Mouse (Mus musculus): ENCODE results near the gene Mfng.

- TF ChIP-seq POLR2A (IDR thresholded peaks at IDR 0.05; ENCODE audit: low read depth, low read length) (no peak), JUND (conservative IDR thresholded peaks at IDR 0.05; ENCODE audit: low read depth, low read length) (no peak), CTCF (conservative IDR thresholded peaks at IDR 0.05 in 1 of 2, IDR thresholded peaks at IDR 0.05 in 1 of 2; ENCODE audit: low read depth in 2 of 2, low read length in 2 of 2) (no peak), EP300 (IDR thresholded peaks at IDR 0.05; ENCODE audit: low read length) (no peak)
Observed at GRCm38 (mm10) chr15:78802776-78803391, 29.6 kb upstream of the Mfng start, which contains the start of gene Card10.

Measured in CH12.LX (cell line).